Mouse (Mus musculus): ENCODE results near the gene Wdr60. TPM values are rescaled to one million over a fixed set of nuclear protein-coding genes. Genes with fewer than 3 reads are reported as not detected.

The Wdr60 gene
- polyA plus RNA-seq, 1 experiment from 2014 or later, result 16.6 TPM

- Histone ChIP-seq H3K27me3 (replicated peaks; ENCODE audit: insufficient read depth, low read length) (no peaks in the 10 kb centered on the region), H3K4me3 (ENCODE audit: low read depth, low read length) (no peak overlapping the region), H3K4me2 (replicated peaks; ENCODE audit: low read depth, low read length) (no peak overlapping the region), H3K36me3 (ENCODE audit: insufficient read depth, low read length) (no peaks in the 10 kb centered on the region), H3K4me1 (ENCODE audit: insufficient read depth, low read depth, low read length) (no peaks in the 10 kb centered on the region), H3K9me3 (ENCODE audit: low read length) (no peaks in the 10 kb centered on the region), H3K27ac (ENCODE audit: low read length) (no peak overlapping the region), H3K9ac (replicated peaks; ENCODE audit: low read depth) (no peak overlapping the region)
- peak; percentile 57 for ATAC-seq
- DNase-seq (ENCODE audit: low spot score), result peak; percentile 72
- TF ChIP-seq EP300 (IDR thresholded peaks at IDR 0.05), result no peak
- TF ChIP-seq CTCF (IDR thresholded peaks at IDR 0.05), result peak; percentile 96
- 31% methylated on average over 9 of the region's 9 CpGs for WGBS
Observed at GRCm38 (mm10) chr12:116202176-116202981, 60.4 kb downstream of the Wdr60 start.

DNA sequence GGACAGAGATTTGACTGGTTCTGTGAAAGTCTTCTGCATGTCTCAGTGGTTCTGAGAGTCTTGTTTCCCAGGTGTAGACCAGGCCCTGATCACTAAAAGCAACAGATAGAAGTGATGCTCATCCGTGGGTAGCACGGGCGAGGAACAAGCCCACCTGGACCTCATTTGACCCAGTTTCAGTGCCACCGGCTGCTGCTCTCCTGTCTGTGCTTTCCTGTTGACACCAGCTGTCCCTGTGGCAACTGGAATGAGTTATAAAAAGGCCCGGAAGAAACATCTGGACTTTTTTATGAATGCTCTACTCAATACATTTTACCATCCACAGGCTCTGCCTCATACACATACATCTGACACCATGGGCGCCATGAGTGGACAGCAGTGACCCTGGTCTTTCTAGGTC, 64.0 kb downstream of the Wdr60 start:
- no peaks in the 10 kb centered on the region for H3K4me1 ChIP-seq (ENCODE audit: insufficient read depth, low read depth, low read length)
- no peaks in the 10 kb centered on the region for H3K27me3 ChIP-seq (replicated peaks; ENCODE audit: insufficient read depth, low read length)
- 84% methylated on average over 6 of the region's 6 CpGs for WGBS
- H3K9me3 ChIP-seq (ENCODE audit: low read length), result no peaks in the 10 kb centered on the region
- TF ChIP-seq CTCF (IDR thresholded peaks at IDR 0.05), result no peak
- TF ChIP-seq EP300 (IDR thresholded peaks at IDR 0.05), result no peak
- H3K4me2 ChIP-seq (replicated peaks; ENCODE audit: low read depth, low read length), result no peak overlapping the region
- no peaks in the 10 kb centered on the region for H3K36me3 ChIP-seq (ENCODE audit: insufficient read depth, low read length)
- no peak overlapping the region for H3K9ac ChIP-seq (replicated peaks; ENCODE audit: low read depth)
- DNase-seq (ENCODE audit: low spot score), result no peak
- H3K4me3 ChIP-seq (ENCODE audit: low read depth, low read length), result no peak overlapping the region
- H3K27ac ChIP-seq (ENCODE audit: low read length), result no peak overlapping the region
- no peak for ATAC-seq

DNA sequence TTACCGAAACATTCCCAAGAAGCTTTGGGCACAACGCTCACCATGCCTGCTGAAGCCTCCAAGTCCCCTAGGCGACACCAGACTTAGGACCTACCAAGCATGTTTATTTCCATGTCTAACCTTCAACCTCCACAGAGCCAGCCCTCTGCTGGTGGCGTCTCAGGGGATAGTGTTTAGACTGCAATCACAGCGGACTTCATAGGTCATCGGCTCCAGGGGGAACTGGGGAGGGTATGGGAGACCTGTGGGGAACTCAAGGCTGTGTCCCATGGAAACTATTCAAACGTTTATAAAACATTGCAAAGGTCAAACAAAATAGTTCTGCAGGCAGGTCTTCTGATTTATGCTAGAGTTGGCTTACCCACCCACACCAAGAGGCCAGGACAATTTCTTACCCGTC, 66.6 kb downstream of the Wdr60 start:
- Histone ChIP-seq H3K9me3 (ENCODE audit: low read length) (no peaks in the 10 kb centered on the region), H3K4me3 (ENCODE audit: low read depth, low read length) (no peak overlapping the region), H3K36me3 (ENCODE audit: insufficient read depth, low read length) (no peaks in the 10 kb centered on the region), H3K9ac (replicated peaks; ENCODE audit: low read depth) (no peak overlapping the region), H3K4me2 (replicated peaks; ENCODE audit: low read depth, low read length) (no peak overlapping the region), H3K4me1 (ENCODE audit: insufficient read depth, low read depth, low read length) (no peaks in the 10 kb centered on the region), H3K27ac (ENCODE audit: low read length) (no peak overlapping the region), H3K27me3 (replicated peaks; ENCODE audit: insufficient read depth, low read length) (no peaks in the 10 kb centered on the region)
- ATAC-seq, result no peak
- no peak for DNase-seq (ENCODE audit: low spot score)
- 63% methylated on average over 8 of the region's 8 CpGs for WGBS
- TF ChIP-seq EP300 (IDR thresholded peaks at IDR 0.05) (no peak), CTCF (IDR thresholded peaks at IDR 0.05) (no peak)

DNA sequence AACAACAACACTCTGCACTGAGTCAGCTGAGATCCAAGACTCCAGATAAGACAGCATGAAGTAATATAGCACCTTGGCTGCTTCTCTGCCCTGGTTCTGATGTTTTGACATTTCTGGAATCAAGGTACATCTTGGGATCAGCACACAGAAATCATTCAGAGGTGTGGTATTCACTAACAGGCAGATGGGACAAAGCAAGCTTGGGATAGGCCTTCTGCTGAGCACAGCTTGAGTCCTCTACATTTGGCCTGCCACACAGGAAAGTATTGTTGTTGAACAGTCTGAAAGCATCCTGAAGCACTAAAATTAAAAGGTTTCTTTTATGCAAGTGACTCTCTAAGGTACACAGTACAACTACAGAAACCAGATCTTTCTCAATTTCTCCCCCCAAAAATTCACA, 68.2 kb downstream of the Wdr60 start:
- Histone ChIP-seq H3K4me1 (ENCODE audit: insufficient read depth, low read depth, low read length) (no peaks in the 10 kb centered on the region), H3K27me3 (replicated peaks; ENCODE audit: insufficient read depth, low read length) (no peaks in the 10 kb centered on the region), H3K9me3 (ENCODE audit: low read length) (no peaks in the 10 kb centered on the region), H3K36me3 (ENCODE audit: insufficient read depth, low read length) (no peaks in the 10 kb centered on the region), H3K9ac (replicated peaks; ENCODE audit: low read depth) (no peak overlapping the region), H3K27ac (ENCODE audit: low read length) (no peak overlapping the region), H3K4me2 (replicated peaks; ENCODE audit: low read depth, low read length) (no peak overlapping the region), H3K4me3 (ENCODE audit: low read depth, low read length) (no peak overlapping the region)
- TF ChIP-seq CTCF (IDR thresholded peaks at IDR 0.05) (no peak), EP300 (IDR thresholded peaks at IDR 0.05) (no peak)
- no peak for ATAC-seq
- DNase-seq (ENCODE audit: low spot score), result no peak

DNA sequence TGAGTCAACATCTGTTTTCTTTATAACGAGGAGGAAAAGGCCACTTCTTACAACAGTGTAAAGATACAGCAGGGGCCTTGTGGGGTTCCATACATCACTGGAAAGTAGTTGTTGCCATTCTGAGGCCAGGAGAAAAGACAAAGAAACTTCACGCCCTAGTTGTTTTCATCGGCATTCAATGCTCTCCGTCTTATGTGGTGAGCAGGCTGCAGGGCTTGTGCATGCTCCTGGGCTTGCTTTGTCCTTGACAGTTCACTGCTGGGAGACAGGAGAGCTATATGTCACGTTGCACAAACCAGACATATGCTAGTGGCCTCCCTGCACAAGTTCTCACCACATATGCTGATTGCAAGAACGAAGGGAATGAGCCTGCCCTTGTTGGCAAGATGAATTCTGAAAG, 68.9 kb downstream of the Wdr60 start:
- no peak for DNase-seq (ENCODE audit: low spot score)
- WGBS, result 46% methylated on average over 6 of the region's 6 CpGs
- no peaks in the 10 kb centered on the region for H3K36me3 ChIP-seq (ENCODE audit: insufficient read depth, low read length)
- no peak for TF ChIP-seq EP300 (IDR thresholded peaks at IDR 0.05)
- no peak for TF ChIP-seq CTCF (IDR thresholded peaks at IDR 0.05)
- H3K4me1 ChIP-seq (ENCODE audit: insufficient read depth, low read depth, low read length), result no peaks in the 10 kb centered on the region
- no peaks in the 10 kb centered on the region for H3K27me3 ChIP-seq (replicated peaks; ENCODE audit: insufficient read depth, low read length)
- H3K9ac ChIP-seq (replicated peaks; ENCODE audit: low read depth), result no peak overlapping the region
- no peak overlapping the region for H3K4me2 ChIP-seq (replicated peaks; ENCODE audit: low read depth, low read length)
- H3K9me3 ChIP-seq (ENCODE audit: low read length), result no peaks in the 10 kb centered on the region
- no peak overlapping the region for H3K4me3 ChIP-seq (ENCODE audit: low read depth, low read length)
- no peak overlapping the region for H3K27ac ChIP-seq (ENCODE audit: low read length)
- ATAC-seq, result no peak; the same call in 1 of the 2 replicates

DNA sequence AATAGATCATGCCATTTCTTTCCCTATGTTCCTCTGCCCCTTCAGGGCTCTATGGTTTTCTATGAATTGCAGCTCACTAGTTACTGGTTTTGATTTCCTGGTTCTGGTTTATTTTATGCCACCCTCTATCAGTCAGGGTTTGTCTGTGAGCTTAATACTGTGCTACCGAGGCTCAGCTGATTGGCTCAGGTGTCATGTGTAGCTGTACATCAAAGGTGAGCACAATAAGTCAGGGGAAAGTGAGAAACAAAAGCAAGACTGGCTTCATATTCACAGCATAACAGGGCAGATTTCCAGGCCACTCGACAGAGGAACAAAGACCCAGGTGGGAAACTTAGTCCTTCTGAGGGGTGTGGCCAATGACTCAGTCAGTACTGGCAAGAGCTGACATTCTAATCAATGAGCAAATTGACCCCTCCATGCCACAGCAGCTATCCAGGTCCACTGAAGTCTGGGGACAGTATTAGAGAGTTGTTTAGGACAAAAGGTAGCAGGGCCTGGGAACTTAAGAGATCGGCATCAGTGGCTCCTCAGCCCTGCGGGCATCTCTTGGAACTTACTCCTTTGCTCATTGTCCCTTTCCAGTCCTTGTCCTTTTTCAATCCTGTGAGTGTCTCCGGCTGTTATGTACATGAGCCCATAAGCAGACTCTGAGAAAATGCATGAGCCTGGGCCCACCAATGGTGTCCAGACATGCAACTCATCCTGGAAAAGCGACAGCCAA, 79.4 kb downstream of the Wdr60 start:
- ATAC-seq (no peak), DNase-seq (ENCODE audit: low spot score) (no peak)
- no peak for TF ChIP-seq EP300 (IDR thresholded peaks at IDR 0.05)
- TF ChIP-seq CTCF (IDR thresholded peaks at IDR 0.05), result no peak
- Histone ChIP-seq H3K4me1 (ENCODE audit: insufficient read depth, low read depth, low read length) (no peaks in the 10 kb centered on the region), H3K9me3 (ENCODE audit: low read length) (no peaks in the 10 kb centered on the region), H3K27me3 (replicated peaks; ENCODE audit: insufficient read depth, low read length) (no peaks in the 10 kb centered on the region), H3K9ac (replicated peaks; ENCODE audit: low read depth) (no peak overlapping the region), H3K4me2 (replicated peaks; ENCODE audit: low read depth, low read length) (no peak overlapping the region), H3K27ac (ENCODE audit: low read length) (no peak overlapping the region), H3K4me3 (ENCODE audit: low read depth, low read length) (no peak overlapping the region), H3K36me3 (ENCODE audit: insufficient read depth, low read length) (no peaks in the 10 kb centered on the region)
- 75% methylated on average over 6 of the region's 6 CpGs for WGBS
